Mouse (Mus musculus) thymus, postnatal 4 days (tissue): Measurements from ENCODE around the gene Naa40.
A peak's percentile ranks its signal among the peaks of the same experiment; 100 is the strongest.

Experiments
- DNase-seq: peaks from one replicate; pipeline ENCODE4 v3.0.0; 2021

Naa40 gene

GRCm38 (mm10) chr19:7180756-7181405 is 60.1 kb downstream of the Naa40 start:
- no peak for DNase-seq

- peak; percentile 38 for DNase-seq
Measured at GRCm38 (mm10) chr19:7178841-7179452, 62.0 kb downstream of the Naa40 start.

- DNase-seq = no peak
Measured at GRCm38 (mm10) chr19:7177804-7178511, 63.0 kb downstream of the Naa40 start.

- DNase-seq = no peak
Measured at GRCm38 (mm10) chr19:7176041-7176696, 64.8 kb downstream of the Naa40 start.
